9 mouse cellular contexts compared by ENCODE assay signal in the genomic region with DNA sequence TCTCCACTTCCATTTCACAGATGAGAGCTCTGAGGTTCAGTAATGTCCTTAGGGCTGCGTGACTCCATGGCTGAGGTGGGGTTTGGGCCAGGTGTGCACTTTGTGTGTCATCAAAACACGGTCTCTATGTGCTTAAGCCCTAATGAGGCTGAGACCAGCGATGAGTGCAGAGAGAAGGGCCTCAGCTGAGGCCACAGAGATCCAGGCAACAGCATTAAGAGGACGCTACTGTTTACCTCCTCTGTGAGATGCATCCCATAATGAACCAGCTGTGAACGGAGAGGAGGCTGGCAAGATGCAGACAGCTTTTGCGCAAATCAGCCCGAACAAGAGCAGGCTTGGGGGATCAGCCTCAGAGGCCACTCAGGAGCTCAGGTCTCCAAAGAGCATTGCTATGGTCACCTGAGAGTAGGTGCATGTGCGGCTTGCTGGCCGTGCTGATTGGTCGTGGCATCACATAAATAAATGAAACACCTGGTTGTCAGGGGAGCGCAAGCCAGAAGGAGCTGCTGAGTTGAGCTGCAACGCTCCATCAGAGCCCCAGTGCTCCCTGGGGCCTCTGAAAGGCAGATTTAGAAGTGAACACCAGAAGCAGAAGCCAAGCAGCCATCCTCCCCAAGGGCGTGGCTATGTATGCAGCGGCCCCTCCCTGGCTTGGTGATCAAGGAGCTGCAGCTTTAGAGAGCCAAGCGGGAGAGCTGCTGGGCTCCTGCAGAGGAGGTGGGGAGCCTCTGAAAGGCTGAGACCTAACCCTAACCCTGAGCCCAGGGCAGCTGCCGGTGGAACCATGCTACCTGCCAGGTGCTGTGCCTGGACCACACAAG.
DNase-seq lines count a peak whose midpoint lies in the region; ATAC-seq lines count a peak whose summit lies in the region.
"Had no signal": no experiment of that assay in that cellular context is flagged by ENCODE, and none has a peak within 500 bp of the region (broad histone marks: within the 10 kb centered on the region; RNA-seq: fewer than 3 reads in every experiment).

No protein-coding gene starts in this region.

- no peak overlapping the region for H3K9ac ChIP-seq in forebrain, embryonic 16.5 days (replicated peaks; ENCODE audit: low read depth, low read length)

- no peak overlapping the region for H3K27ac ChIP-seq in forebrain, embryonic 16.5 days (ENCODE audit: low read length)
- H3K27ac ChIP-seq: left cerebral cortex, adult 2 months had no signal

- ATAC-seq in forebrain, embryonic 16.5 days = peak; percentile 15; the same call in 1 of the 2 replicates
- peak; percentile 23; the same call in 1 of the 2 replicates for ATAC-seq in megakaryocyte progenitor cell, adult 5-6 weeks (replicated peaks; ENCODE audit: poor library complexity)
- ATAC-seq: Patski had no signal

- no peaks in the 10 kb centered on the region for H3K9me3 ChIP-seq in forebrain, embryonic 16.5 days (ENCODE audit: control insufficient read depth, low read length)

- H3K4me3 ChIP-seq in forebrain, embryonic 16.5 days (replicated peaks; ENCODE audit: low read length) = no peak overlapping the region
- H3K4me3 ChIP-seq: left cerebral cortex, adult 2 months had no signal

- H3K36me3 ChIP-seq in forebrain, embryonic 16.5 days (ENCODE audit: control insufficient read depth, insufficient read depth) = peaks cover 11% of the 10 kb centered on the region

- peak; percentile 42 for DNase-seq in urinary bladder, postnatal 14 days (ENCODE audit: low spot score)
- DNase-seq in urinary bladder, adult 18-20 months (ENCODE audit: low spot score in 2 of 2) = no peak
- no peak for DNase-seq in thymus, postnatal 10 days (ENCODE audit: low spot score in 2 of 2)
- no peak for DNase-seq in layer of hippocampus, postnatal 25 days (ENCODE audit: extremely low spot score in 1 of 2, low spot score in 1 of 2)
- DNase-seq in spleen, postnatal 14 days (ENCODE audit: low spot score in 2 of 2) = no peak

- H3K4me1 ChIP-seq in forebrain, embryonic 16.5 days (replicated peaks; ENCODE audit: control insufficient read depth, insufficient read depth, low read length) = 0 out of 2 replicates have a peak, but pooled peaks cover 6% of the 10 kb centered on the region

- 44% methylated on average over 16 of the region's 16 CpGs for WGBS in forebrain, embryonic 16.5 days

- no peaks in the 10 kb centered on the region for H3K27me3 ChIP-seq in forebrain, embryonic 16.5 days (replicated peaks; ENCODE audit: control insufficient read depth, insufficient read depth, low read length)
- H3K27me3 ChIP-seq: Patski had no signal

- no peak overlapping the region for H3K4me2 ChIP-seq in forebrain, embryonic 16.5 days (ENCODE audit: low read length)
